Mouse (Mus musculus): Measurements from ENCODE around the gene Gad1. TPM values are rescaled to one million over a fixed set of nuclear protein-coding genes. Genes with fewer than 3 reads are reported as not detected.

The Gad1 gene
- total RNA-seq, 2 experiments from 2014 or later, result 228 TPM

- intact Hi-C loops (cut with DNase I), result no loop called here
- no peak for DNase-seq (ENCODE audit: low spot score in 2 of 2)
Observed at GRCm38 (mm10) chr2:70616076-70616475, 63.2 kb downstream of the Gad1 start.

- no peak for DNase-seq (ENCODE audit: low spot score in 2 of 2)
- intact Hi-C loops (cut with DNase I), result no loop called here
Observed at GRCm38 (mm10) chr2:70616617-70617016, 63.7 kb downstream of the Gad1 start.

GRCm38 (mm10) chr2:70619232-70619835, 66.5 kb downstream of the Gad1 start:
- intact Hi-C loops (cut with DNase I), result no loop called here
- no peak for DNase-seq (ENCODE audit: low spot score in 2 of 2)

GRCm38 (mm10) chr2:70620225-70620624, 67.4 kb downstream of the Gad1 start:
- DNase-seq (ENCODE audit: low spot score in 2 of 2), result peak; percentile 68 to 78
- intact Hi-C loops (cut with DNase I), result no loop called here

DNA sequence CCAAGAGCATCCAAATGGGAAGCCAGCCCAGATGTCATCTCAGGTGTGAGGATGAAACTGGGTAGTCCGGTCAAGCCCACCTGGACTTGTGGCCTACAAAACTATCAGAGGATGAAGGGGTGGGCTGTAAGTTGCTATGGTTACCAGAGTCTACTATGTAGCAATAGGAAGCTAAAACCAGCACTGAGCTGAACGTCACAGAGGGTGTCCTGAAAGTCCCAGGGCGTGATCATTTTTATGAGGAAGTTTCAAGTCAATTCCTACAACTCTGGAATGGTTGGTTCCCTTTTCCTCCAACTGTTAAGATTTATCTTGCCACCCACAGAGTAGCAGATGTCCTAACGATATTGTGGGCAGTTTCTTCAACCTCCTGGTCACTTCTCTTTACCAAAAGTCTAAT, 69.4 kb downstream of the Gad1 start:
- intact Hi-C loops (cut with DNase I), result no loop called here
- DNase-seq (ENCODE audit: low spot score in 2 of 2), result no peak

DNA sequence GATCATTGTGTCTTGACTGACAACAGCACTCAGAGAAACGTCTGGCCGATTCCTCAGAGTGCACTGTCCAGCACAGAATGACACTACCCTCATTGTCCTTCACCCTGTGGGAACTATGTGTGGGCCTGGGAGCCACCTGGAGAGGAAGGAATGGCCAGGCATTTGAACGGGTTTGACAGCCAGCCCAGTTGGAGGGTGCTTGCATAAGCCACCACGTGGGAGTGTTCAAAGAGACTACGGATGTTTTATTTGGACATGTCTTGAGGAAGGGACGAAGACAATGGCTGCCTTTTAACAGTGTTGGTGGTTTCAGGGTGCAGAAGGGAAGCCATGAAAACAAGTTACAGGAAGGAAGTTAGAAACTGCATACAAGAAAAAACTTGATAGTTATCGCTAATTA, 72.9 kb downstream of the Gad1 start:
- intact Hi-C loops (cut with DNase I), result no loop called here
- DNase-seq (ENCODE audit: low spot score in 2 of 2), result no peak

DNA sequence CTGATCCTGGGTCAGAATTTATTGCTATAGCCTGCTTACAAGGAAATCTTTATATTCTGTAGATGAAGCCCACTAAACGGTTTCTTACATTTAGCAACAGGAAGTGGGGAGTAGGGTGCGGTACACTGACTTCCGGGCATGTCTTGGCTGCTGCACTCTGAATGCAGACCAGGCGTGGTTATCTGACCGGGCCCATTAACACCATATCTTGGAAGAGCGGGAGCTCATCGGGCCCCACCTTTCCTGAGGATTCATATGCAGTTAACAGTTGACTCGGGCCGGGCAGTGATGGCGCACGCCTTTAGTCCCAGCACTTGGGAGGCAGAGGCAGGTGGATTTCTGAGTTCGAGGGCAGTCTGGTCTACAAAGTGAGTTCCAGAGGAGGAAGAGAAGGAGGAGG, 75.5 kb downstream of the Gad1 start:
- intact Hi-C loops (cut with DNase I), result no loop called here
- no peak for DNase-seq (ENCODE audit: low spot score in 2 of 2)

DNA sequence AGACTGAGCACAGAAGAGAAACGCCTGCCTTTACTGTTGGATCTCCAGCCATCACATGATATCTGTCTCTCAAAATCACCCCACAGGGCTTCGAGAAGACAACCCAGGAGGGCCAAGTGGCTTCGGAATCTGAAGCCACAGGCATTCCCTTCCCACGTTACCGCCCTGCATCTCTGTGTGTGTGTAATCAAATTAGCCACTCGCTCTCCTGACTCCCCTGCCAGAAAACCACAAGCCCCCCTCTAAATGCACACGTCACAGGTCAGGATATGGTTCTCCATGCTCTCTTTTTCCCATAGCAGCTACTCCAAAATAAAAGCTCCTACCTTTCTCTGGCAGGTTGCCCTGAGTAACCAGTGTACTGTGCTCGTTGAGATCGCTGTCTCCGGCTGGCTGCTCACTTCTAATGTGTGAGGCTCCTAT, 76.5 kb downstream of the Gad1 start:
- peak; percentile 48 to 81 for DNase-seq (ENCODE audit: low spot score in 2 of 2)
- intact Hi-C loops (cut with DNase I), result no loop called here

DNA sequence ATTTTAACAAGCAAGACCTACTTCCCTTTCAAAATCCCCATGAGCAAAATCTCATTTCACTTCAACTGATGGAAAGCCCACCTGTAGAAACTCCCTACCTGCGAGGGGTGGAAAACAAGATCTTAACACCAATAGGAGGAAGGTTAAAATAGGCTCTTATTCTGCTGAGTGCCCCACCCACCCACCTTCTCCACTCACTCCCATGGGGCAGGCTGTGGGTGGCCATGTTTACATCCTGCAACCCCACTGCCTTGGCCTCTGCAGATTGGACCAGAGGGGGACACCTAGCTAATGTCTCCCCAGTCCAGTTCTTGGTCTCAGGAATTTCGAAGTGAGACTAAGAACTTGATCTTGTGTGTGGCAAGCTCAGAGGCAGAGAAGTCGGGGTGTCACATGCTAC, 77.0 kb downstream of the Gad1 start:
- intact Hi-C loops (cut with DNase I), result no loop called here
- no peak for DNase-seq (ENCODE audit: low spot score in 2 of 2)

- no peak for DNase-seq (ENCODE audit: low spot score in 2 of 2)
- intact Hi-C loops (cut with DNase I), result no loop called here
Observed at GRCm38 (mm10) chr2:70631321-70631720, 78.4 kb downstream of the Gad1 start.

- intact Hi-C loops (cut with DNase I), result no loop called here
- DNase-seq (ENCODE audit: low spot score in 2 of 2), result no peak
Observed at GRCm38 (mm10) chr2:70632412-70632811, 79.5 kb downstream of the Gad1 start.

GRCm38 (mm10) chr2:70634028-70634690, 81.3 kb downstream of the Gad1 start:
- intact Hi-C loops (cut with DNase I), result no loop called here
- no peak for DNase-seq (ENCODE audit: low spot score in 2 of 2)

GRCm38 (mm10) chr2:70640968-70641367, 88.1 kb downstream of the Gad1 start:
- intact Hi-C loops (cut with DNase I), result no loop called here
- DNase-seq (ENCODE audit: low spot score in 2 of 2), result no peak

DNA sequence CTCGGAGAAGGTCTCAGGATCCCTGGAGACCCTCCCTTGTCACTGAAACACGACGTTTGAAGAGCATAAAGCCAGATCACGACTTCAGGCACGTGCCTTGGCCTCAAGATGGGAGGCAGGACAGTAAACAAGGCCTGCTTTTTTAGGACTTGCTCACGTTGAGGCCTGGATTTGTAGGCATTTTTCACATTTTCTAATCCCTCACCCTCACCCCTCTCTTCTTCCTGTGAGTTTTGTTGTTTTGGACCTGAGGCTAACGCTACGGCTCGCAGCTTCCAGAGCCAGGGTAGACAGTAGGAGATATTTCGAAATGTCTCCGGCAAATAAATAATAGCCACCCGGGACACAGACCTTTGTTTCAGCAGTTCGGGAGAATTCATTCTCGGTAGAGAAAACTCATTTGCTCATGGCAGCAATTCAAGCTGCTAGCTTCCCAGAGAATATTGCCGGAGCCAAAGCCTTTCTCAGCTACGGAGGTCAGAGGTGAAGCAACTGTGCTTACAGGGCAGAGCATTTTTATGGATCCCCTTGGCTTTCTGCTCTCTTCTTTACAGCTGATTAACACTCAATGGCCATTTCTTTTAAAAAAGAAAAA, 90.2 kb downstream of the Gad1 start:
- intact Hi-C loops (cut with DNase I), result no loop called here
- DNase-seq (ENCODE audit: low spot score in 2 of 2), result no peak

DNA sequence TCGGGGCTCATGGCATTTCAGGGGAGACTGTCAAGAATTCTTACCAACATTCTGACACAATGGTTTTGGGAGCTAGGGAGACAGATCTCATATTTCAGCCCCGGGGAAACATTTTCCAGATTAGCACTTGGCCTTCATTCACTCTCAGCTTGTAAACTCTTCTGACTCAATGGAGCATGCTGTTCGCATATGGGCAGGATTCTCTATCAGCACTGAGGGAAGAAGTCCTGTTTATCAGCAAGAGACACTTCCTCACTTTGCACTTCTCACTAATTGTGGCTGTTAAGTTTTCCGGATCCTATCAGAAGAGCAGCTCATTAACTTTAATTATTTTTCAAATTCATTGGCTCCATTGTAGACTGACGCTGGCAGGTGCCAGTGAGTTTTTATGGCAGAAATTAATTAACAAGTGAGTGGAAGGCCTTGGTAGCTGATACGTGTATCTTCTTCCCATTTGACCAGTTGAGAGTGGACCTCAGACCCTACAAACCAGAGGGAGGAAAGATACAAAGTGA, 92.5 kb downstream of the Gad1 start:
- no peak for DNase-seq (ENCODE audit: low spot score in 2 of 2)
- intact Hi-C loops (cut with DNase I), result no loop called here

- no peak for DNase-seq (ENCODE audit: low spot score in 2 of 2)
- intact Hi-C loops (cut with DNase I), result no loop called here
Observed at GRCm38 (mm10) chr2:70647681-70648080, 94.8 kb downstream of the Gad1 start.

- intact Hi-C loops (cut with DNase I), result no loop called here
- DNase-seq (ENCODE audit: low spot score in 2 of 2), result no peak
Observed at GRCm38 (mm10) chr2:70648271-70648670, 95.4 kb downstream of the Gad1 start.

- intact Hi-C loops (cut with DNase I), result no loop called here
- no peak for DNase-seq (ENCODE audit: low spot score in 2 of 2)
Observed at GRCm38 (mm10) chr2:70649471-70649870, 96.6 kb downstream of the Gad1 start.

Data from left cerebral cortex, postnatal 14 days (tissue).